Mouse (Mus musculus) frontal cortex, adult (tissue): ENCODE measurements at regions not wholly inside any gene's neighbourhood (a gene's known extent, or its start where the extent isn't known, plus 50 kb on each side); places are given as distances from the start of the nearest gene placed in this dataset.

ENCODE experiments used
- ATAC-seq: cut with Nextera tagmentation; 2 replicates; pipeline ENCODE4 v1.9.2; 2017; ENCODE audit warnings: mild to moderate bottlenecking, moderate library complexity, mixed read lengths; ENCODE audit not compliant: low TSS enrichment

DNA sequence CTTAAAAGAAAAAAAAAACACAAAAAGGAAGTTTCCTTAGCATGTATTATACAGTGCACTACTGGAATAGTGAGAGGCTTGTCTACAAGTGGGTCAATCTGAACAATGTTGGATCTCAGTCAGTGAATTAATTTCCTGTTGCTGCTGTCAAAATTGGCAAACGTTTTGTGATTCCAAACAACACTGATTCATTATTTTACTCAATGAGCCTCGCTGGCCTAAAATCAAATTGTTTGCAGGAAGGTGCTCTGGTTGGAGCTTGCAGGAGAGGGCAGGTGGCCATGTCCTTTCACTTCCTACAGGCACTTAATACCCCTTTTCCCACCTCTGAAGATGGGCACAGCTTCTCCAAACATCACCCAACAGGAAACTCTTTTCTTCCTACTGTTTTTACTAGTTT is 226.3 kb upstream of the Bche start:
- ATAC-seq = peak; percentile 44; the same call in 1 of the 2 replicates

DNA sequence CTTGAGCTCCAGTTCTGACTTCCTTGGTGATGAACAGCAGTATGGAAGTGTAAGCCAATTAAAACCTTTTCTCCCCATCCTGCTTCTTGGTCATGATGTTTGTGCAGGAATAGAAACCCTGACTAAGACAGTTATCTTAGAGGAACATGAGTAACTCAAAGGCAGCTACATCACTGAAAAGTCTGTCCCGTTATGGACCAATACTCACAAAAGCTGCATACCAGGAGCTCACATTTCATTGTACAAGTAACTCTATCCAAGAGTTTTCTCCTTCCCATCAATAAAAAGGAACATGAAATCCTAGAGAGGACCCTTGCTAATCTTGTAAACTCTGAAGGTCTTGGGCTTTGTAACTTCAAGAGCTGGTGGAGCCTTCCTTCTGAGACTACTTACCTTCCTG is 224.0 kb upstream of the Bche start:
- ATAC-seq = no peak
